Mouse (Mus musculus) midbrain, postnatal 0 days (tissue): ENCODE measurements at regions not wholly inside any gene's neighbourhood (a gene's known extent, or its start where the extent isn't known, plus 50 kb on each side); places are given as distances from the start of the nearest gene placed in this dataset.

Source experiments
- ATAC-seq: fragments of 200-750 bp; cut with Nextera tagmentation; 2 replicates; pipeline ENCODE4 v1.8.0; 2017; ENCODE audit warnings: moderate number of reproducible peaks, mild to moderate bottlenecking, moderate TSS enrichment, moderate library complexity; ENCODE audit not compliant: low FRiP score
- DNase-seq: peaks from one replicate; pipeline ENCODE4 v3.0.0-alpha.2; 2015; ENCODE audit warnings: low spot score
- H3K27ac ChIP-seq: fragments of 300-500 bp; sonication (generic); 2 replicates; pipeline ENCODE4 v1.5.1; 2014; ENCODE audit warnings: low read depth, mild to moderate bottlenecking, low read length, mixed read lengths
- H3K27me3 ChIP-seq: fragments of 300-500 bp; sonication (generic); 2 replicates; pipeline ENCODE4 v1.6.1; 2014; ENCODE audit warnings: low read length, control low read depth, mixed read lengths; ENCODE audit not compliant: insufficient read depth
- H3K36me3 ChIP-seq: fragments of 300-500 bp; sonication (generic); 2 replicates; pipeline ENCODE4 v1.6.1; 2014; ENCODE audit warnings: low read length, control low read depth, mixed read lengths; ENCODE audit not compliant: insufficient read depth
- H3K4me1 ChIP-seq: fragments of 300-500 bp; sonication (generic); 2 replicates; pipeline ENCODE4 v1.6.1; 2014; ENCODE audit warnings: mild to moderate bottlenecking, control low read depth, antibody characterized with exemption, low read length, mixed read lengths; ENCODE audit not compliant: insufficient read depth
- H3K4me2 ChIP-seq: fragments of 300-500 bp; sonication (generic); 2 replicates; pipeline ENCODE4 v1.6.1; 2014; ENCODE audit warnings: low read depth, mild to moderate bottlenecking, low read length, mixed read lengths; ENCODE audit not compliant: poor library complexity, severe bottlenecking
- H3K4me3 ChIP-seq: fragments of 300-500 bp; sonication (generic); 2 replicates; pipeline ENCODE4 v1.5.1; 2014; ENCODE audit warnings: low read depth, mild to moderate bottlenecking, low read length, moderate library complexity
- H3K9ac ChIP-seq: fragments of 300-500 bp; sonication (generic); replicated peaks from 2 replicates; pipeline ENCODE4 v1.6.1; 2014; ENCODE audit warnings: mild to moderate bottlenecking, low read length, moderate library complexity, mixed read lengths; ENCODE audit not compliant: poor library complexity, severe bottlenecking
- H3K9me3 ChIP-seq: fragments of 300-500 bp; sonication (generic); 2 replicates; pipeline ENCODE4 v1.6.1; 2016; ENCODE audit warnings: low read length, control low read depth
- CTCF ChIP-seq: IDR thresholded peaks from 2 replicates; pipeline ENCODE4 v1.5.1; 2016; ENCODE audit warnings: antibody characterized with exemption, mild to moderate bottlenecking
- WGBS: fragments of 180-500 bp; shearing (Covaris S2); extraction: QIAGEN DNeasy Blood & Tissue Kit; methylation state at CpG from one replicate; pipeline ENCODE4 v1.1.7; 2014; 5-methylcytosine and 5-hydroxymethylcytosine counted together

GRCm38 (mm10) chr5:75745311-75745710 is 170.6 kb downstream of the Kit start:
- no peak for TF ChIP-seq CTCF
- H3K4me3 ChIP-seq, result no peak overlapping the region
- H3K4me1 ChIP-seq, result peaks cover 3% of the 10 kb centered on the region; the same call in 1 of the 2 replicates
- DNase-seq, result no peak
- no peak for ATAC-seq
- no peaks in the 10 kb centered on the region for H3K36me3 ChIP-seq
- no peaks in the 10 kb centered on the region for H3K9me3 ChIP-seq
- WGBS, result 69% methylated on average over 9 of the region's 9 CpGs
- no peak overlapping the region for H3K27ac ChIP-seq
- no peak overlapping the region for H3K9ac ChIP-seq
- no peaks in the 10 kb centered on the region for H3K27me3 ChIP-seq
- H3K4me2 ChIP-seq, result no peak overlapping the region

GRCm38 (mm10) chr5:75744475-75745045 is 169.8 kb downstream of the Kit start:
- no peaks in the 10 kb centered on the region for H3K36me3 ChIP-seq
- no peak overlapping the region for H3K9ac ChIP-seq
- no peak overlapping the region for H3K4me2 ChIP-seq
- H3K27me3 ChIP-seq, result no peaks in the 10 kb centered on the region
- no peak for DNase-seq
- no peaks in the 10 kb centered on the region for H3K9me3 ChIP-seq
- peaks cover 3% of the 10 kb centered on the region; the same call in 1 of the 2 replicates for H3K4me1 ChIP-seq
- no peak for TF ChIP-seq CTCF
- H3K4me3 ChIP-seq, result no peak overlapping the region
- 13% methylated on average over 5 of the region's 6 CpGs for WGBS
- ATAC-seq, result no peak
- H3K27ac ChIP-seq, result no peak overlapping the region

GRCm38 (mm10) chr5:75739336-75739735 is 164.6 kb downstream of the Kit start:
- Histone ChIP-seq H3K36me3 (no peaks in the 10 kb centered on the region), H3K9me3 (no peaks in the 10 kb centered on the region), H3K4me3 (no peak overlapping the region), H3K4me2 (no peak overlapping the region), H3K4me1 (peaks cover 1% of the 10 kb centered on the region; the same call in 1 of the 2 replicates), H3K27me3 (no peaks in the 10 kb centered on the region), H3K9ac (no peak overlapping the region), H3K27ac (no peak overlapping the region)
- TF ChIP-seq CTCF, result no peak
- 55% methylated on average over 8 of the region's 8 CpGs for WGBS
- DNase-seq (no peak), ATAC-seq (no peak)

GRCm38 (mm10) chr5:75738445-75738844 is 163.7 kb downstream of the Kit start:
- Histone ChIP-seq H3K4me3 (no peak overlapping the region), H3K27ac (no peak overlapping the region), H3K9me3 (no peaks in the 10 kb centered on the region), H3K4me2 (no peak overlapping the region), H3K27me3 (no peaks in the 10 kb centered on the region), H3K9ac (no peak overlapping the region), H3K4me1 (no peaks in the 10 kb centered on the region), H3K36me3 (no peaks in the 10 kb centered on the region)
- no peak for ATAC-seq
- DNase-seq, result no peak
- WGBS, result 55% methylated on average over 2 of the region's 2 CpGs
- no peak for TF ChIP-seq CTCF

GRCm38 (mm10) chr5:75737752-75738151 is 163.0 kb downstream of the Kit start:
- ATAC-seq (no peak), DNase-seq (no peak)
- Histone ChIP-seq H3K27ac (no peak overlapping the region), H3K36me3 (no peaks in the 10 kb centered on the region), H3K4me3 (no peak overlapping the region), H3K27me3 (no peaks in the 10 kb centered on the region), H3K4me1 (no peaks in the 10 kb centered on the region), H3K9me3 (no peaks in the 10 kb centered on the region), H3K4me2 (no peak overlapping the region), H3K9ac (no peak overlapping the region)
- no peak for TF ChIP-seq CTCF
- WGBS, result 85% methylated on average over 7 of the region's 7 CpGs

GRCm38 (mm10) chr5:75736318-75736717 is 161.6 kb downstream of the Kit start:
- H3K4me3 ChIP-seq, result no peak overlapping the region
- H3K9me3 ChIP-seq, result no peaks in the 10 kb centered on the region
- TF ChIP-seq CTCF, result peak; percentile 55
- no peak overlapping the region for H3K27ac ChIP-seq
- H3K27me3 ChIP-seq, result no peaks in the 10 kb centered on the region
- ATAC-seq (no peak), DNase-seq (no peak)
- H3K36me3 ChIP-seq, result no peaks in the 10 kb centered on the region
- H3K4me2 ChIP-seq, result no peak overlapping the region
- no peak overlapping the region for H3K9ac ChIP-seq
- H3K4me1 ChIP-seq, result no peaks in the 10 kb centered on the region
